Mouse (Mus musculus): ENCODE results near the gene Igfbp5.

DNA sequence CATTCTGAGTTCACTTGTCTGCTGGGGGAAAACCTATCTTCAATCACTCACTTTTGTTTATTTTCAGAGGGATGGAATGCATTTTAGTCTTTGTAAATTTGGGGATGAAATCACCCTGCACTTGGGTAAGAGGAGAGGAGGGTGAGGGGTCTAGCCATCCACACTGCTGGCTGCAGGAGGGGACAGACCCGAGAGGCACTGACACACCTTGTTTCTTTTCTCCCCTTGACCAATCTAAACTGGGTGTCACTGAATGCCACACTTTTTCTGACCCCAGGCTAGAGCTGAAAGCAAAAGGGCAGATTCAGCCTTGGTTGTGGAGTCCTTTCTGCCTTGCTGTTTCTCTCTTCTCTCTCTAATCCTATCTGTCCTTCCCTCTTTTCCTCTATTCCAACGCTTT, 13.0 kb downstream of the Igfbp5 start:
- no peak for TF ChIP-seq CTCF (IDR thresholded peaks at IDR 0.05; ENCODE audit: low read depth)
- no peak for TF ChIP-seq EP300 (IDR thresholded peaks at IDR 0.05; ENCODE audit: low read depth)

Measured in liver, embryonic 14.5 days (tissue).